Mouse (Mus musculus): ENCODE results near the gene Pate1. TPM values are rescaled to one million over a fixed set of nuclear protein-coding genes. Genes with fewer than 3 reads are reported as not detected.

Gene Pate1
- total RNA-seq (2022), result not detected

DNA sequence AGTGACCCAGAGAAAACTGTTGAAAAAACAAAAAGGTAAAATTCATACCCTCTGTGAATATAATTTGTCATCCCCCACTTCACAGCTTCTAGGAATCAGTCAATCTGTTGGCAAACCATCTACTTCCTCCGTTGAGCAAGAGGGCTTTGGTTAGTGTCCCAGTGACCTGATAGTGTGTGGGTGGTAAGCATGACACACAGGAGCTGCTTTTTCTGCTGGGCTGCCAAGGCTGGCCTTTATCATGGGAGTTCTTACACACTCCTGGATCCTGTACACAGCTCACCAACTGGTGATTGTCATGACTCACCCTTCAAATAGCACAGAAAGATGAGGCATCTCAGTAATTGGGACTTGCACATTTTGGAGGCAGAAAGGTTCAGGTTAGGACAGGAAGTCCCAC, at the start of gene Pate1:
Gene Pate1 (minus strand): TSS at position 378 of the 400 bp plus-strand sequence.
- no peak for DNase-seq (ENCODE audit: low spot score in 2 of 2)

GRCm38 (mm10) chr9:35707265-35707664, 20.1 kb upstream of the Pate1 start:
- no peak for DNase-seq (ENCODE audit: low spot score in 2 of 2)

DNA sequence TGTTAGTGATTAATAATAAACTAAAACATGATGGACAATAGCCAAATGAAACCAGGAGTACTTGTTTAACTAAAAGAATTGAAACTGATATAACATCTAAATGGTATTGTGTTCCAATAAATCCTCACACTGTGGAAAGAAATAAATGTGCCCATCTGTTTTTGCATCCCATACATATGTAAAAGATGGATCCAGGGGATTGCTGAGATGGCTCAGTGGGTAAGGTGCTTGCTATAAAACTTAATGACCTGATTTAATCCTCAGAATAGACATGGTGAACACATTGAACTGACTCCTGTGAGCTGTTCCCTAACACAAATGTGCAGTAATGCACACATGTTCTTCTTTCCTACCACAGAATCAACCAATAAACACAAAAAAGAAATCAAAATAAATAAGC, 4.7 kb upstream of the Pate1 start:
- no peak for DNase-seq (ENCODE audit: low spot score in 2 of 2)

- DNase-seq (ENCODE audit: low spot score in 2 of 2), result no peak
Observed at GRCm38 (mm10) chr9:35673557-35673956, 13.6 kb downstream of the Pate1 start.

- no peak for DNase-seq (ENCODE audit: low spot score in 2 of 2)
Observed at GRCm38 (mm10) chr9:35648102-35648501, 39.1 kb downstream of the Pate1 start, which contains the start of gene Pate3. Pate3 (minus strand) TSS chr9:35648202.

Other genes with a start within 250 kb of the Pate1 start
- not detected for gene Gm1113, start 169.1 kb downstream of the Pate1 start, total RNA-seq (2022)
- not detected for gene Ddx25, start 128.9 kb downstream of the Pate1 start, total RNA-seq (2022)
- gene Pus3, start 128.8 kb downstream of the Pate1 start, total RNA-seq (2022), result 10 to 100 TPM in 1 of 4 experiments, 1 to 10 TPM in 3; 7.8 to 11.1 (median 9.2) TPM
- gene Pate2, start 117.1 kb downstream of the Pate1 start, total RNA-seq (2022), result not detected
- 1 to 10 TPM in 1 of 4 experiments, under 1 TPM in 3; 0.48 to 1.0 (median 0.93) TPM for gene Hyls1, start 117.0 kb downstream of the Pate1 start, total RNA-seq (2022)
- gene Pate4, start 75.4 kb downstream of the Pate1 start, total RNA-seq (2022), result not detected
- not detected for gene Pate3, start 39.2 kb downstream of the Pate1 start, total RNA-seq (2022)
- not detected for gene Gm17677, start 53.7 kb upstream of the Pate1 start, total RNA-seq (2022)
- gene Gm17727, start 90.7 kb upstream of the Pate1 start, total RNA-seq (2022), result not detected
- not detected for gene Gm27235, start 102.7 kb upstream of the Pate1 start, total RNA-seq (2022)
- not detected for gene D730048I06Rik, start 102.7 kb upstream of the Pate1 start, total RNA-seq (2022)
- gene 9230110F15Rik, start 156.8 kb upstream of the Pate1 start, total RNA-seq (2022), result not detected
- gene 9230113P08Rik, start 221.0 kb upstream of the Pate1 start, total RNA-seq (2022), result not detected

Data from gastrocnemius, adult 8-10 months (tissue).